Mouse (Mus musculus) forebrain, embryonic 11.5 days (tissue): ENCODE data around the gene Rxra. TPM values are rescaled to one million over a fixed set of nuclear protein-coding genes. Genes with fewer than 3 reads are reported as not detected.

Experiments
- ATAC-seq: fragments of 200-750 bp; cut with Nextera tagmentation; replicated peaks from 2 replicates; pipeline ENCODE4 v1.8.0; 2017; ENCODE audit warnings: moderate TSS enrichment; ENCODE audit not compliant: low FRiP score
- DNase-seq: peaks from one replicate; pipeline ENCODE4 v3.0.0-alpha.2; 2017; ENCODE audit warnings: low spot score
- H3K27ac ChIP-seq: fragments of 300-500 bp; sonication (generic); 2 replicates; pipeline ENCODE4 v1.5.1; 2014; ENCODE audit warnings: low read depth, low read length
- H3K27me3 ChIP-seq: fragments of 300-500 bp; sonication (generic); 2 replicates; pipeline ENCODE4 v1.6.1; 2014; ENCODE audit warnings: mild to moderate bottlenecking, low read length, mixed read lengths; ENCODE audit not compliant: control insufficient read depth, insufficient read depth
- H3K36me3 ChIP-seq: fragments of 300-500 bp; sonication (generic); 2 replicates; pipeline ENCODE4 v1.6.1; 2014; ENCODE audit warnings: mild to moderate bottlenecking, low read length, moderate library complexity, mixed read lengths; ENCODE audit not compliant: control insufficient read depth, insufficient read depth
- H3K4me1 ChIP-seq: fragments of 300-500 bp; sonication (generic); replicated peaks from 2 replicates; pipeline ENCODE4 v1.6.1; 2014; ENCODE audit warnings: low read length, mixed read lengths; ENCODE audit not compliant: control insufficient read depth, insufficient read depth
- H3K4me2 ChIP-seq: fragments of 300-500 bp; sonication (generic); 2 replicates; pipeline ENCODE4 v1.6.1; 2014; ENCODE audit warnings: low read depth, mild to moderate bottlenecking, low read length, moderate library complexity, mixed read lengths; ENCODE audit not compliant: severe bottlenecking
- H3K4me3 ChIP-seq: fragments of 300-500 bp; sonication (generic); 2 replicates; pipeline ENCODE4 v1.5.1; 2014; ENCODE audit warnings: low read depth, low read length
- H3K9ac ChIP-seq: fragments of 300-500 bp; sonication (generic); 2 replicates; pipeline ENCODE4 v1.6.1; 2014; ENCODE audit warnings: low read length
- H3K9me3 ChIP-seq: fragments of 300-500 bp; sonication (generic); 2 replicates; pipeline ENCODE4 v1.6.1; 2016; ENCODE audit warnings: low read length, mixed read lengths; ENCODE audit not compliant: control insufficient read depth
- WGBS: fragments of 180-500 bp; shearing (Covaris S2); extraction: QIAGEN DNeasy Blood & Tissue Kit; methylation state at CpG from one replicate; pipeline ENCODE4 v1.1.7; 2014; 5-methylcytosine and 5-hydroxymethylcytosine counted together
- polyA plus RNA-seq: library from polyadenylated mRNA; unstranded; fragments of >200 nt; fragmentation: Nextera tagmentation; extraction: Ambion mirVana; gene quantifications from 2 replicates; pipeline ENCODE4 v1.2.1, GENCODE M21; 2014

Rxra gene
- polyA plus RNA-seq, 1 experiment from 2014 or later, result 6.5 TPM

GRCm38 (mm10) chr2:27699574-27699973, 23.3 kb downstream of the Rxra start:
- 14% methylated on average over 7 of the region's 7 CpGs for WGBS
- H3K4me1 ChIP-seq, result peaks cover 15% of the 10 kb centered on the region
- peak; percentile 69 for DNase-seq

GRCm38 (mm10) chr2:27702283-27702682, 26.0 kb downstream of the Rxra start:
- no peaks in the 10 kb centered on the region for H3K27me3 ChIP-seq
- WGBS, result 64% methylated on average over 3 of the region's 3 CpGs
- H3K9ac ChIP-seq, result no peak overlapping the region
- no peak overlapping the region for H3K4me2 ChIP-seq
- DNase-seq, result no peak
- no peaks in the 10 kb centered on the region for H3K36me3 ChIP-seq
- no peak overlapping the region for H3K27ac ChIP-seq
- ATAC-seq, result no peak
- H3K9me3 ChIP-seq, result no peaks in the 10 kb centered on the region
- H3K4me1 ChIP-seq, result peaks cover 15% of the 10 kb centered on the region
- H3K4me3 ChIP-seq, result no peak overlapping the region

More at GRCm38 (mm10) chr2:27699574-27699973, 23.3 kb downstream of the Rxra start:
- Histone ChIP-seq H3K4me2 (no peak overlapping the region), H3K27me3 (no peaks in the 10 kb centered on the region), H3K9ac (no peak overlapping the region), H3K9me3 (no peaks in the 10 kb centered on the region), H3K27ac (no peak overlapping the region), H3K36me3 (no peaks in the 10 kb centered on the region), H3K4me3 (no peak overlapping the region)
- ATAC-seq, result 0 out of 2 replicates have a peak, but pooled peaks have one; percentile 18

- no peak overlapping the region for H3K4me3 ChIP-seq
These were observed 26.8 kb downstream of the Rxra start for GRCm38 (mm10) chr2:27702904-27703666.

GRCm38 (mm10) chr2:27703852-27704640, 27.8 kb downstream of the Rxra start:
- 75% methylated on average over 9 of the region's 9 CpGs for WGBS
- ATAC-seq, result no peak
- H3K27ac ChIP-seq, result no peak overlapping the region

More at GRCm38 (mm10) chr2:27702904-27703666, 26.8 kb downstream of the Rxra start:
- no peak overlapping the region for H3K27ac ChIP-seq
- DNase-seq, result no peak
- ATAC-seq, result no peak
- no peak overlapping the region for H3K9ac ChIP-seq
- H3K36me3 ChIP-seq, result no peaks in the 10 kb centered on the region
- peaks cover 15% of the 10 kb centered on the region for H3K4me1 ChIP-seq
- no peak overlapping the region for H3K4me2 ChIP-seq
- H3K27me3 ChIP-seq, result no peaks in the 10 kb centered on the region
- H3K9me3 ChIP-seq, result no peaks in the 10 kb centered on the region
- 85% methylated on average over 10 of the region's 10 CpGs for WGBS

GRCm38 (mm10) chr2:27704641-27705040, 28.4 kb downstream of the Rxra start:
- Histone ChIP-seq H3K4me1 (peaks cover 4% of the 10 kb centered on the region), H3K36me3 (no peaks in the 10 kb centered on the region), H3K9me3 (no peaks in the 10 kb centered on the region), H3K27ac (no peak overlapping the region), H3K9ac (no peak overlapping the region), H3K27me3 (no peaks in the 10 kb centered on the region), H3K4me2 (no peak overlapping the region), H3K4me3 (no peak overlapping the region)
- ATAC-seq, result no peak
- 91% methylated on average over 3 of the region's 3 CpGs for WGBS
- no peak for DNase-seq

More at GRCm38 (mm10) chr2:27703852-27704640, 27.8 kb downstream of the Rxra start:
- Histone ChIP-seq H3K9ac (no peak overlapping the region), H3K4me1 (peaks cover 10% of the 10 kb centered on the region), H3K27me3 (no peaks in the 10 kb centered on the region), H3K36me3 (no peaks in the 10 kb centered on the region), H3K4me2 (no peak overlapping the region), H3K4me3 (no peak overlapping the region), H3K9me3 (no peaks in the 10 kb centered on the region)
- DNase-seq, result no peak

GRCm38 (mm10) chr2:27710871-27711382, 34.7 kb downstream of the Rxra start:
- Histone ChIP-seq H3K36me3 (no peaks in the 10 kb centered on the region), H3K4me1 (no peaks in the 10 kb centered on the region), H3K27ac (no peak overlapping the region), H3K4me3 (no peak overlapping the region), H3K27me3 (no peaks in the 10 kb centered on the region), H3K9ac (no peak overlapping the region), H3K9me3 (no peaks in the 10 kb centered on the region), H3K4me2 (no peak overlapping the region)
- ATAC-seq (no peak), DNase-seq (no peak)
- 67% methylated on average over 3 of the region's 3 CpGs for WGBS

GRCm38 (mm10) chr2:27712626-27713025, 36.4 kb downstream of the Rxra start:
- Histone ChIP-seq H3K27ac (no peak overlapping the region), H3K4me3 (no peak overlapping the region), H3K27me3 (no peaks in the 10 kb centered on the region), H3K9me3 (no peaks in the 10 kb centered on the region), H3K9ac (no peak overlapping the region), H3K4me1 (no peaks in the 10 kb centered on the region), H3K4me2 (no peak overlapping the region), H3K36me3 (no peaks in the 10 kb centered on the region)
- no peak for DNase-seq
- WGBS, result 88% methylated on average over 5 of the region's 5 CpGs
- no peak for ATAC-seq

- no peaks in the 10 kb centered on the region for H3K36me3 ChIP-seq
- no peak overlapping the region for H3K4me2 ChIP-seq
- no peak overlapping the region for H3K27ac ChIP-seq
- no peaks in the 10 kb centered on the region for H3K9me3 ChIP-seq
- no peaks in the 10 kb centered on the region; the same call in 1 of the 2 replicates for H3K4me1 ChIP-seq
- peaks cover 2% of the 10 kb centered on the region; the same call in 1 of the 2 replicates for H3K27me3 ChIP-seq
- DNase-seq, result no peak
- H3K4me3 ChIP-seq, result no peak overlapping the region
- 84% methylated on average over 3 of the region's 3 CpGs for WGBS
- no peak for ATAC-seq
- no peak overlapping the region for H3K9ac ChIP-seq
These were observed 37.1 kb downstream of the Rxra start for GRCm38 (mm10) chr2:27713378-27713777.
